Mouse (Mus musculus) c-Kit-negative CD71-positive TER-119-positive erythroid progenitor cells, embryonic 14.5 days (primary cell): ENCODE measurements around the gene Vmn2r24.
"Not testable (repeated sequence)": the region's sequence is repeated elsewhere in the genome, so short reads cannot be mapped to it uniquely, and the experiment has no call there.

Experiments used
- DNase-seq: peaks from one replicate; pipeline ENCODE4 v3.0.0-alpha.2; 2013; ENCODE audit warnings: low read depth, low spot score

Gene Vmn2r24

DNA sequence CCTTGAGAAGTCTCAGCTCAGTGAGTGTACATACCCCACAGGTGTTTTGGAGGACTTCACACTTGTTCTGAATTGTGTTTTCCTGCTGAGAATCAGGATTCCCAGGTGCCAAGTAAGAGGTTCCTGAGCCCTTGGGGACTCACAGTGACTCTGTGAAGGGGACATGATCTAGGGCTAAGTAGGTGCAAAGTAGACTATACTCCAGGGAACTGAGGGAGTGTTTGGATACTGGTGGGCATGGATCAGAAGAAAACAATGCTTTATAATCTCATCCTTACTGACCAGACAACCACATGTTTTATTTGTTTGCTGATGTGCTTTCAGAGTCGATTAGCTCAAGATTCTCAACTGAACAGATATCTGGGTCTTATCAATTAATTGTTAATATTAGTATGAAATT, at the start of gene Vmn2r24:
TSS of gene Vmn2r24 (plus strand) at position 301 of the 400 bp plus-strand sequence.
- no peak for DNase-seq

DNA sequence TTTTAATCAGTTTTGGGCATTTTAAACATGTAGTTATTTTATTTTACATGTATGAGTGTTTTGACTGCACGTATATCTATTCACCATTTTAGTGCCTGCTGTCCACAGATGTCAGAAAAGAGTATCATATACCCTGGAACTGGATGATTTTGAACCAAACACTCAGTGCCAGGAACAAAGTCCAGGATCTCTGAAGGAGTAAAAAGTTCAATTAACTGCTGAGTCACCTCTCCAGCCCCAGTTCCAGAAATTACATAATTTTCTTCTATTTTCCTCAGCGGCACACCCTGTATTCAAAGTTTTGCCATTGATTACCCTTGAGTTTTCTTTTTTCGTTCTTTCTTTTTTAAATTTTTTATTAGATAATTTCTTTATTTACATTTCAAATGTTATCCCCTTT, 8.6 kb upstream of the Vmn2r24 start:
- no peak for DNase-seq

DNA sequence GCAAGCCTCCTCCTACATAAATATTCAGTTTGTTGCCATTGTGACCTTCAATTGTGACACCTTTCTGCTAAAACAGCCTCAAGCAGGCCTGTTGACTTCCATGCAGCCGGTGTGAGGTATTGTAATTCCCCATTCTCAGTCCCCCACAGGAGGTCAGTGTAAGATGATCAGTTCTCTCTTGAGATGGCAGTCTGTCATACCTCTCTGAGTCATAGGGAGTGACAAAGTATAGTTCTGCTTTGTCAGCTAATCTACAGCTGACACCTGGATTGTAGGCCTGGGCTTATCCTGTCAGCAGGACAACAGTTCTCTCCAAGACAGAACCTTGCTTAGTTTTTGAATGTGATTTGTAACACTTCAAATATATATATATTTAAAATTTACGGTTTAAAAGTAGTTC, 6.2 kb downstream of the Vmn2r24 start:
- no peak for DNase-seq

DNA sequence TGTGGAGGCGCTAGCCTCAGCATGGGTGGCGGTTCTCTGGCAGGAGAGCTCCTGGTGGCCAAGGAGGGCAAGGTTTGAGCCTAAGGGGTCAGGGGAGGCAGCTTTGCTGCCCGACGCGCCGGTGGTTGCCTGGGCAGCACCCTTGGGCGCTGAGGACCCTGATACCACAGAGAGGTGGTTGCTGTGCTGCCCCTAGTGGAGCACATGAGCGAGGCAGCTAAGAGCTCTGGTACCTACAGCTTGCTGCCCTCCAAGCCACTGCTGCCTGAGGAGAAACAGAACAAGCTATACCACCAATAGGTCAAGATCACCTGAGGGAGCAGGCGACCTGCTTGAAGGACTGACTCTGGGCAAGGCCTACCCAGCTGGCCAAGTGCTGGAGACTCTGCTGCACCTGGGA, 15.1 kb downstream of the Vmn2r24 start:
- DNase-seq: no peak

DNA sequence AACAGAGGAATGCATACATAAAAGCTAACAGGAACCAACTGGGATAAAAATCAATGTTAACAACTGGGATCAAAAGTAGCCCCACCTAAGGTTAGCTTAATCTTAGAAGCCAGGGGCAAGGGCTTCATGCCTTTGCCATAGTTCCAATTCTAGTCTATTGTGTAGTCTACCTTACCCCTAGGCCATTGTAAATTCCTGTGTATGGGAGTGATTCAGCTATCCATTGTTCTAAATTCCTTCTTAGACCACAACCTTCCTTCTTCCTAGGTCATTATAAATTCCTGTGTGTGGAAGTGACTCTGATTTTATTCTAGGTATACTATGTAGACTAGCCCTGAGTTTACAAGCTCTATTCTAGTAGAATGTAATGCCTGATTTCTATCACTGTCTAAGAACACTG, 31.6 kb downstream of the Vmn2r24 start:
- DNase-seq: not testable (repeated sequence)

- DNase-seq: no peak
Measured at GRCm38 (mm10) chr6:123819951-123820350, 41.3 kb downstream of the Vmn2r24 start.

- DNase-seq: not testable (repeated sequence)
Measured at GRCm38 (mm10) chr6:123853363-123853762, 74.7 kb downstream of the Vmn2r24 start, which contains the start of gene Vmn2r25. Vmn2r25 (minus strand) TSS chr6:123853463.
